Mouse (Mus musculus) A20 (cell line): ENCODE data around the gene Auts2.

ENCODE experiments used
- DNase-seq: peaks from one replicate; pipeline ENCODE4 v3.0.0-alpha.2; 2011; ENCODE audit warnings: low read depth, low spot score

Gene Auts2

GRCm38 (mm10) chr5:131839657-131840315, 703.4 kb downstream of the Auts2 start:
- no peak for DNase-seq

GRCm38 (mm10) chr5:131839023-131839422, 704.1 kb downstream of the Auts2 start:
- no peak for DNase-seq

- DNase-seq: no peak
Observed at GRCm38 (mm10) chr5:131838064-131838463, 705.1 kb downstream of the Auts2 start.

GRCm38 (mm10) chr5:131836014-131836735, 707.0 kb downstream of the Auts2 start:
- DNase-seq: no peak

GRCm38 (mm10) chr5:131832891-131833876, 710.0 kb downstream of the Auts2 start:
- DNase-seq: no peak

- DNase-seq: no peak
Observed at GRCm38 (mm10) chr5:131830111-131830510, 713.0 kb downstream of the Auts2 start.

- DNase-seq: no peak
Observed at GRCm38 (mm10) chr5:131829248-131829647, 713.9 kb downstream of the Auts2 start.

GRCm38 (mm10) chr5:131828607-131829006, 714.5 kb downstream of the Auts2 start:
- no peak for DNase-seq

- DNase-seq: no peak
Observed at GRCm38 (mm10) chr5:131826362-131827261, 716.5 kb downstream of the Auts2 start.

GRCm38 (mm10) chr5:131825421-131825820, 717.7 kb downstream of the Auts2 start:
- DNase-seq: no peak

- no peak for DNase-seq
Observed at GRCm38 (mm10) chr5:131824197-131824991, 718.8 kb downstream of the Auts2 start.

GRCm38 (mm10) chr5:131821461-131821860, 721.7 kb downstream of the Auts2 start:
- no peak for DNase-seq

GRCm38 (mm10) chr5:131819251-131819691, 723.9 kb downstream of the Auts2 start:
- DNase-seq: no peak

- no peak for DNase-seq
Observed at GRCm38 (mm10) chr5:131815498-131815897, 727.6 kb downstream of the Auts2 start.

- no peak for DNase-seq
Observed at GRCm38 (mm10) chr5:131814503-131815003, 728.6 kb downstream of the Auts2 start.

- DNase-seq: no peak
Observed at GRCm38 (mm10) chr5:131813952-131814502, 729.1 kb downstream of the Auts2 start.

GRCm38 (mm10) chr5:131813331-131813781, 729.8 kb downstream of the Auts2 start:
- no peak for DNase-seq

GRCm38 (mm10) chr5:131812483-131813063, 730.6 kb downstream of the Auts2 start:
- DNase-seq: no peak

- no peak for DNase-seq
Observed at GRCm38 (mm10) chr5:131806350-131806749, 736.8 kb downstream of the Auts2 start.
